Mouse (Mus musculus) B cell, adult 62 days (primary cell): ENCODE measurements around the gene Gm12845. TPM values are rescaled to one million over a fixed set of nuclear protein-coding genes. Genes with fewer than 3 reads are reported as not detected.

ENCODE experiments used
- total RNA-seq: library from RNA; stranded (reverse); gene quantifications from 4 replicates; pipeline ENCODE4 v1.2.4, GENCODE M21; 2023

Gene Gm12845
- not detected in 4 replicates for total RNA-seq

DNA sequence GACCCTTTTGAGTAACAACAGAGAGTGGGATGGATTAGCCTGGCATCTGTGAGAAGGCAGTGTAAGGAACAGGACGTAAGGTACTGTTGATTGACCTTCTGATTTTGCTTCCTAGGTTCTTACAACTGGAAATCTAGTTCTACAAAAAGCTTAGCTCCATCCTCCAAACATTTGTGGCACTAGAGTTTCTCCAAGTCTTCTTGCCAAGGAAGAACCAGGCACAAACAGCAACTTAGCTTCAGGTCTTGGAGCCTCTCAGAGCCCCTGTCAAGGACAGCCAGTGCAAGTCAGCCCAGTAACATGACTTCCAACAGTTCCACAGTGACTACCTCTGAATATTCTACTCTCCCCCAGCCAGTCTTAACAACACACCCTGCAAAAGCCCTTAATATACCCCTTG, at the start of gene Gm12845:
Gene Gm12845, plus strand, starts transcription at position 301 of the 400 bp plus-strand sequence.

DNA sequence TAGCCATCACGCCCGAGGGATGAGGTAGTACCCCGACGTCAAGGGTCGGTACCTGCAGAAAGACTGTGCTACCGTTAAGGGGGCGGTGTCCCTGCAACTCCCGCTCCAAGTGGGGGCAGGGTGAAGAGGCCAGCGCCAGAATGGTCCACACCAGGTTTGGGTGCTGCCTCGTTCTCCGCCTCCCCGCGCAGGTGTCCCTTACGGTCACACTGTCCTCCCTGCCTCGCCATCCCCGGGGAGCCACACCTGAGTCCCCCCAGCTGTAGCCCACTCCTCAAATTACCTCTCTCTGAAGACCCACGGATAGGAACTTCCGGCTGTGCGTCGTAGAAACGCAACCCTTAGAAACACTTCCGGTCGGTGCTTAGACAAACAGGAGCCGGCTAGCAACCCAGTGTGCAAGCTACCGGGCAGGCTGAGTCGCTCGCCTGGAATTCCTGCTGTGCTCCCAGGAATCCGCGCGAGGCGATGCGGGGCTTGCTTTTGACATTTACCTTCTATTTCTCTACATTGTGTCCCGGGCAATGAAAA, 42.2 kb upstream of the Gm12845 start, which contains the start of gene Dmap1:
Gene Dmap1, minus strand, starts transcription at position 343 of the 531 bp plus-strand sequence.

DNA sequence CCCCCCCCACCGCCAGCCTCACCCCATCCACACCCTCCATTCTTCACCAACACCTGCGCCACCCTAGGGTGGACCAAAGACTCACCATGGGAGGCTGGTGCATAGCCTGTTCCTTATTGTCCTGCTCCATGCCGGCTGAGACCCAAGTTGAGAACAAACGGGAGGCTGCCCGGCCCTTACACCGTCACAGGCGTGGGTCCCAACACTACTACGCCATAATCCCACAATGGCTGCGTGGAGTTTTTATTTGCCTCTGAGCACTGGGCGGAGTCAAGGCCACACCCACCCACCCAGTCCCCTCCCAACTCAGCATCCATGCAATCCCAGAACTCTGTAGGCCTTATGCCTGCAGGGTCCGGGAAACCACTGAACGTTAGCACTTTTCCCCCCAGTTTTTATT, 41.2 kb downstream of the Gm12845 start, which contains the start of gene Klf17:
Gene Klf17, minus strand, starts transcription at position 233 of the 400 bp plus-strand sequence.

Other genes with a start within 250 kb of the Gm12845 start
- 172 to 185 TPM (median 179 TPM) in 4 replicates for gene Rnf220, start 227.4 kb upstream of the Gm12845 start, total RNA-seq
- gene Eri3, start 174.0 kb upstream of the Gm12845 start, total RNA-seq, result 56.6 to 61.6 TPM (median 59.9 TPM) in 4 replicates
- 26.2 to 32.5 TPM (median 30.3 TPM) in 4 replicates for gene Dmap1, start 42.1 kb upstream of the Gm12845 start, total RNA-seq
- gene Klf17, start 41.2 kb downstream of the Gm12845 start, total RNA-seq, result not detected in 4 replicates
- gene Slc6a9, start 110.1 kb downstream of the Gm12845 start, total RNA-seq, result 0.29 to 0.38 TPM in 2 of 4 replicates, not detected in the others
- gene Ccdc24, start 148.1 kb downstream of the Gm12845 start, total RNA-seq, result not detected in 4 replicates
- gene B4galt2, start 159.1 kb downstream of the Gm12845 start, total RNA-seq, result 0.82 to 2.5 TPM (median 1.0 TPM) in 3 of 4 replicates, not detected in the other
- gene Atp6v0b, start 162.9 kb downstream of the Gm12845 start, total RNA-seq, result 234 to 261 TPM (median 254 TPM) in 4 replicates
- 11.5 to 17.1 TPM (median 15.1 TPM) in 4 replicates for gene Dph2, start 167.6 kb downstream of the Gm12845 start, total RNA-seq
- 48.5 to 63.6 TPM (median 56.5 TPM) in 4 replicates for gene Ipo13, start 190.6 kb downstream of the Gm12845 start, total RNA-seq
- 0.27 to 0.60 TPM (median 0.33 TPM) in 4 replicates for gene Artn, start 205.4 kb downstream of the Gm12845 start, total RNA-seq